ENCODE assay signal across 9 mouse cellular contexts in the genomic region with DNA sequence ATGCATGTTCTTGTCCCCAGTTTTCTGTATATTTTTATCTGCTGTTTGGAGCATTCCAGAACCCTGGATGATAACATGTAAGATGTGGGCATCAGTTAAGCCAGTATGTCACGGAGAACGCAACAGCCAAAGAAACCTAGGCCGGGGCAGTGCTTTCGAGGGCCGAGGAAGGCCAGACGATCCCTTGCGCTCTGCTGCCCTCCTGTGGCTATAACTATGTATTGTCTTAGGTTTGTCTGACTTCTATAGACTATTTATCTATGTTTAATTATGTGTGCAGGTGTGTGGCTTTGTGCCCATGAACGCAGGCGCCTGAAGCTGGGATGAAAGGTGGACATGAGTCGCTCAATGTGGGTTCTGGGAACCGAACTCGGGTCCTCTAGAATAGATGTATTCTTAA. TPM values are rescaled to one million over a fixed set of nuclear protein-coding genes. Genes with fewer than 3 reads are reported as not detected.
A peak's percentile ranks its signal among the peaks of the same experiment; 100 is the strongest.
DNase-seq lines count a peak whose midpoint lies in the region; ATAC-seq lines count a peak whose summit lies in the region.
"Had no signal": no experiment of that assay in that cellular context is flagged by ENCODE, and none has a peak within 500 bp of the region (broad histone marks: within the 10 kb centered on the region; RNA-seq: fewer than 3 reads in every experiment).

No protein-coding gene starts in this region.

- ATAC-seq in forebrain, embryonic 11.5 days (replicated peaks; ENCODE audit: low FRiP score), result peak; percentile 33; the same call in 1 of the 2 replicates
- no peak for ATAC-seq in forebrain, embryonic 15.5 days (replicated peaks)
- peak; percentile 45 for ATAC-seq in frontal cortex, adult (ENCODE audit: low TSS enrichment)

- no peaks in the 10 kb centered on the region for H3K9me3 ChIP-seq in forebrain, embryonic 11.5 days (ENCODE audit: control insufficient read depth, low read length)
- H3K9me3 ChIP-seq in forebrain, embryonic 15.5 days, result no peaks in the 10 kb centered on the region
- H3K9me3 ChIP-seq: limb, embryonic 13.5 days had no signal

- no peaks in the 10 kb centered on the region for H3K36me3 ChIP-seq in forebrain, embryonic 11.5 days (ENCODE audit: control insufficient read depth, insufficient read depth, low read length)
- no peaks in the 10 kb centered on the region for H3K36me3 ChIP-seq in forebrain, embryonic 15.5 days

- no peak overlapping the region for H3K4me3 ChIP-seq in forebrain, embryonic 11.5 days (ENCODE audit: low read depth, low read length)
- H3K4me3 ChIP-seq in forebrain, embryonic 15.5 days, result no peak overlapping the region
- H3K4me3 ChIP-seq: limb, embryonic 13.5 days had no signal

- no peak overlapping the region for H3K4me2 ChIP-seq in forebrain, embryonic 11.5 days (ENCODE audit: low read depth, low read length, severe bottlenecking)
- H3K4me2 ChIP-seq in forebrain, embryonic 15.5 days (replicated peaks), result no peak overlapping the region
- H3K4me2 ChIP-seq: limb, embryonic 13.5 days had no signal

- no peaks in the 10 kb centered on the region for H3K27me3 ChIP-seq in forebrain, embryonic 11.5 days (ENCODE audit: control insufficient read depth, insufficient read depth, low read length)
- H3K27me3 ChIP-seq in forebrain, embryonic 15.5 days, result no peaks in the 10 kb centered on the region

- 5% methylated on average over 12 of the region's 12 CpGs for WGBS in forebrain, embryonic 11.5 days
- 5% methylated on average over 12 of the region's 12 CpGs for WGBS in forebrain, embryonic 15.5 days

- peaks cover 5% of the 10 kb centered on the region; the same call in 1 of the 2 replicates for H3K4me1 ChIP-seq in forebrain, embryonic 11.5 days (replicated peaks; ENCODE audit: control insufficient read depth, insufficient read depth, low read length)
- H3K4me1 ChIP-seq in forebrain, embryonic 15.5 days, result peaks cover 65% of the 10 kb centered on the region

- H3K27ac ChIP-seq in forebrain, embryonic 11.5 days (ENCODE audit: low read depth, low read length), result no peak overlapping the region
- no peak overlapping the region for H3K27ac ChIP-seq in forebrain, embryonic 15.5 days (replicated peaks)
- H3K27ac ChIP-seq: limb, embryonic 13.5 days had no signal

- H3K9ac ChIP-seq in forebrain, embryonic 11.5 days (ENCODE audit: low read length), result no peak overlapping the region
- H3K9ac ChIP-seq in forebrain, embryonic 15.5 days (replicated peaks), result no peak overlapping the region
- H3K9ac ChIP-seq: limb, embryonic 13.5 days had no signal

- DNase-seq in forebrain, embryonic 11.5 days (ENCODE audit: low spot score), result peak; percentile 86
- peak; percentile 78 for DNase-seq in ES-CJ7 (ENCODE audit: low read depth, low spot score)
- DNase-seq in cerebellum, adult 11 months, result peak; percentile 68
- DNase-seq in kidney, postnatal 10 days, result peak; percentile 88
- DNase-seq in lung, postnatal 10 days, result peak; percentile 84
- peak; percentile 73 to 83 for DNase-seq in right cerebral cortex, postnatal 10 days (ENCODE audit: low spot score in 2 of 2)

RNA-seq across cellular contexts. Expression of a gene that starts 2.5 kb away (rescaled TPM):
- 19.3 and 19.5 TPM in 2 replicates for polyA plus RNA-seq in forebrain, embryonic 11.5 days (2014; fragmentation: Nextera tagmentation; extraction: Ambion mirVana)
- 42.5 and 44.4 TPM in 2 replicates for polyA plus RNA-seq in forebrain, embryonic 15.5 days (2015; fragmentation: Nextera tagmentation; extraction: Ambion mirVana)

RNA-seq across cellular contexts. Expression of a gene that starts 6.6 kb away (rescaled TPM):
- 24.3 and 25.3 TPM in 2 replicates for polyA plus RNA-seq in forebrain, embryonic 11.5 days (2014; fragmentation: Nextera tagmentation; extraction: Ambion mirVana)
- polyA plus RNA-seq in forebrain, embryonic 15.5 days (2015; fragmentation: Nextera tagmentation; extraction: Ambion mirVana), result 39.2 and 42.1 TPM in 2 replicates
